Mouse (Mus musculus) ES-Bruce4 (cell line): ENCODE measurements around the gene Acy3.

Experiments
- CTCF ChIP-seq: IDR thresholded peaks from one replicate; pipeline ENCODE4 v1.8.1; 2011; ENCODE audit warnings: low read depth, low read length
- POLR2A ChIP-seq: IDR thresholded peaks from one replicate; pipeline ENCODE4 v1.8.1; 2011; ENCODE audit warnings: low read length; ENCODE audit not compliant: insufficient read depth

- TF ChIP-seq POLR2A (no peak), CTCF (no peak)
Observed at GRCm38 (mm10) chr19:4004331-4004730, 18.0 kb downstream of the Acy3 start.
